Mouse (Mus musculus) brain, embryonic 14.5 days (tissue): ENCODE results near the gene Gm10912.

Source experiments
- CTCF ChIP-seq: fragments of 200-500 bp; IDR thresholded peaks from 2 replicates; pipeline ENCODE4 v1.5.1; 2012; ENCODE audit warnings: inconsistent platforms, mild to moderate bottlenecking, moderate library complexity, borderline replicate concordance; ENCODE audit not compliant: insufficient read depth, insufficient read length; ENCODE audit errors: extremely low read depth
- POLR2A ChIP-seq: fragments of 200-500 bp; IDR thresholded peaks from 2 replicates; pipeline ENCODE4 v1.6.1; 2012; ENCODE audit warnings: mild to moderate bottlenecking, inconsistent platforms, borderline replicate concordance; ENCODE audit not compliant: poor library complexity, insufficient read depth, insufficient read length, severe bottlenecking; ENCODE audit errors: extremely low read depth

GRCm38 (mm10) chr2:104099231-104099585, 33.6 kb downstream of the Gm10912 start:
- TF ChIP-seq CTCF (no peak), POLR2A (no peak)
